Mouse (Mus musculus) thymus, adult 2 months (tissue): ENCODE measurements at regions not wholly inside any gene's neighbourhood (a gene's known extent, or its start where the extent isn't known, plus 50 kb on each side); places are given as distances from the start of the nearest gene placed in this dataset.

ENCODE experiments used
- CTCF ChIP-seq: fragments of 200-500 bp; IDR thresholded peaks from 2 replicates; pipeline ENCODE4 v1.5.1; 2012; ENCODE audit warnings: mild to moderate bottlenecking, control low read depth, low read length, moderate library complexity, borderline replicate concordance; ENCODE audit not compliant: control insufficient read depth, poor library complexity, insufficient read depth; ENCODE audit errors: extremely low read depth
- POLR2A ChIP-seq: fragments of 200-500 bp; IDR thresholded peaks from 2 replicates; pipeline ENCODE4 v1.6.1; 2012; ENCODE audit warnings: mild to moderate bottlenecking, low read length, control low read depth, moderate library complexity; ENCODE audit not compliant: control insufficient read depth, poor library complexity, insufficient read depth; ENCODE audit errors: extremely low read depth

GRCm38 (mm10) chr17:88256599-88257544, 183.6 kb upstream of the Foxn2 start:
- TF ChIP-seq POLR2A: no peak
- TF ChIP-seq CTCF: no peak
